Mouse (Mus musculus) forebrain, embryonic 11.5 days (tissue): Measurements from ENCODE around the gene Gm15155. TPM values are rescaled to one million over a fixed set of nuclear protein-coding genes. Genes with fewer than 3 reads are reported as not detected.
A peak's percentile ranks its signal among the peaks of the same experiment; 100 is the strongest.

ENCODE experiments used
- ATAC-seq: fragments of 200-750 bp; cut with Nextera tagmentation; replicated peaks from 2 replicates; pipeline ENCODE4 v1.8.0; 2017; ENCODE audit warnings: moderate TSS enrichment; ENCODE audit not compliant: low FRiP score
- DNase-seq: peaks from one replicate; pipeline ENCODE4 v3.0.0-alpha.2; 2017; ENCODE audit warnings: low spot score
- H3K27ac ChIP-seq: fragments of 300-500 bp; sonication (generic); 2 replicates; pipeline ENCODE4 v1.5.1; 2014; ENCODE audit warnings: low read depth, low read length
- H3K27me3 ChIP-seq: fragments of 300-500 bp; sonication (generic); 2 replicates; pipeline ENCODE4 v1.6.1; 2014; ENCODE audit warnings: mild to moderate bottlenecking, low read length, mixed read lengths; ENCODE audit not compliant: control insufficient read depth, insufficient read depth
- H3K36me3 ChIP-seq: fragments of 300-500 bp; sonication (generic); 2 replicates; pipeline ENCODE4 v1.6.1; 2014; ENCODE audit warnings: mild to moderate bottlenecking, low read length, moderate library complexity, mixed read lengths; ENCODE audit not compliant: control insufficient read depth, insufficient read depth
- H3K4me1 ChIP-seq: fragments of 300-500 bp; sonication (generic); replicated peaks from 2 replicates; pipeline ENCODE4 v1.6.1; 2014; ENCODE audit warnings: low read length, mixed read lengths; ENCODE audit not compliant: control insufficient read depth, insufficient read depth
- H3K4me2 ChIP-seq: fragments of 300-500 bp; sonication (generic); 2 replicates; pipeline ENCODE4 v1.6.1; 2014; ENCODE audit warnings: low read depth, mild to moderate bottlenecking, low read length, moderate library complexity, mixed read lengths; ENCODE audit not compliant: severe bottlenecking
- H3K4me3 ChIP-seq: fragments of 300-500 bp; sonication (generic); 2 replicates; pipeline ENCODE4 v1.5.1; 2014; ENCODE audit warnings: low read depth, low read length
- H3K9ac ChIP-seq: fragments of 300-500 bp; sonication (generic); 2 replicates; pipeline ENCODE4 v1.6.1; 2014; ENCODE audit warnings: low read length
- H3K9me3 ChIP-seq: fragments of 300-500 bp; sonication (generic); 2 replicates; pipeline ENCODE4 v1.6.1; 2016; ENCODE audit warnings: low read length, mixed read lengths; ENCODE audit not compliant: control insufficient read depth
- WGBS: fragments of 180-500 bp; shearing (Covaris S2); extraction: QIAGEN DNeasy Blood & Tissue Kit; methylation state at CpG from one replicate; pipeline ENCODE4 v1.1.7; 2014; 5-methylcytosine and 5-hydroxymethylcytosine counted together
- polyA plus RNA-seq: library from polyadenylated mRNA; unstranded; fragments of >200 nt; fragmentation: Nextera tagmentation; extraction: Ambion mirVana; gene quantifications from 2 replicates; pipeline ENCODE4 v1.2.1, GENCODE M21; 2014

Gm15155 gene
- polyA plus RNA-seq, 1 experiment from 2014 or later = not detected

DNA sequence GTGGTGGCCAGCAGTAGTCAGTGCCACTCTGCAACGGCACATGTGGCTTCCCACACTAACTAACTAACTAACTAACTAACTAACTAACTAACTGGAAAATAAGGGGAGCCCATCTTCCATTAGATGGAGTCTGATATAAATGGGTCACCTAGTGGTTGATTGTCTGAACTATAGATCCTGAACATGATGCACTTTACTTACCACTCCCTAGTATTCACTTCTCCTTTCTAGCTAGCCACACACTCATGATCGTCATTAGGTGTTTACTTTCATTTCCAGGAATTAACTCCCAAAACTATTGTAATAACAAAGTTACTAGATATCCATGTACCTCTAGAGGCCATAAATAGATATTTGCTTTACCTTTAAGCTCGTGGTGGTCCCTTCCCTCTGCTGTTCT is 99.6 kb downstream of the Gm15155 start:
- DNase-seq = no peak
- Histone ChIP-seq H3K4me1 (no peaks in the 10 kb centered on the region), H3K36me3 (no peaks in the 10 kb centered on the region), H3K4me3 (no peak overlapping the region), H3K27ac (no peak overlapping the region), H3K27me3 (no peaks in the 10 kb centered on the region), H3K9ac (no peak overlapping the region), H3K9me3 (no peaks in the 10 kb centered on the region), H3K4me2 (no peak overlapping the region)
- no peak for ATAC-seq
- WGBS = 84% methylated on average over 3 of the region's 3 CpGs

- no peaks in the 10 kb centered on the region for H3K4me1 ChIP-seq
- DNase-seq = no peak
These were observed 103.8 kb downstream of the Gm15155 start for GRCm38 (mm10) chrX:155728387-155728786.

GRCm38 (mm10) chrX:155888118-155888517 is 263.6 kb downstream of the Gm15155 start:
- H3K27ac ChIP-seq = no peak overlapping the region
- no peak overlapping the region for H3K4me3 ChIP-seq
- H3K27me3 ChIP-seq = no peaks in the 10 kb centered on the region
- ATAC-seq (no peak; the same call in 1 of the 2 replicates), DNase-seq (no peak)
- H3K4me2 ChIP-seq = no peak overlapping the region
- no peaks in the 10 kb centered on the region for H3K9me3 ChIP-seq
- H3K4me1 ChIP-seq = no peaks in the 10 kb centered on the region
- no peak overlapping the region for H3K9ac ChIP-seq
- 34% methylated on average over 1 of the region's 1 CpGs for WGBS
- H3K36me3 ChIP-seq = no peaks in the 10 kb centered on the region

More at GRCm38 (mm10) chrX:155728387-155728786, 103.8 kb downstream of the Gm15155 start:
- ATAC-seq = no peak
- Histone ChIP-seq H3K4me2 (no peak overlapping the region), H3K9me3 (no peaks in the 10 kb centered on the region), H3K9ac (no peak overlapping the region), H3K27me3 (no peaks in the 10 kb centered on the region), H3K27ac (no peak overlapping the region), H3K4me3 (no peak overlapping the region), H3K36me3 (no peaks in the 10 kb centered on the region)
- 86% methylated on average over 1 of the region's 1 CpGs for whole genome bisulfite sequencing

- WGBS = 79% methylated on average over 1 of the region's 1 CpGs
- Histone ChIP-seq H3K4me2 (no peak overlapping the region), H3K27ac (no peak overlapping the region), H3K9ac (no peak overlapping the region), H3K9me3 (no peaks in the 10 kb centered on the region), H3K4me3 (no peak overlapping the region), H3K27me3 (no peaks in the 10 kb centered on the region), H3K4me1 (no peaks in the 10 kb centered on the region), H3K36me3 (no peaks in the 10 kb centered on the region)
- ATAC-seq (no peak), DNase-seq (no peak)
These were observed 275.5 kb downstream of the Gm15155 start for GRCm38 (mm10) chrX:155900040-155900439.

GRCm38 (mm10) chrX:155901742-155902141 is 277.2 kb downstream of the Gm15155 start:
- Histone ChIP-seq H3K4me1 (no peaks in the 10 kb centered on the region), H3K4me2 (no peak overlapping the region), H3K27ac (no peak overlapping the region), H3K4me3 (no peak overlapping the region), H3K27me3 (no peaks in the 10 kb centered on the region), H3K9ac (no peak overlapping the region), H3K36me3 (no peaks in the 10 kb centered on the region), H3K9me3 (no peaks in the 10 kb centered on the region)
- DNase-seq (no peak), ATAC-seq (no peak)

GRCm38 (mm10) chrX:155903108-155903507 is 278.6 kb downstream of the Gm15155 start:
- Histone ChIP-seq H3K4me3 (no peak overlapping the region), H3K27me3 (no peaks in the 10 kb centered on the region), H3K27ac (no peak overlapping the region), H3K36me3 (no peaks in the 10 kb centered on the region), H3K9ac (no peak overlapping the region), H3K4me2 (no peak overlapping the region), H3K9me3 (no peaks in the 10 kb centered on the region), H3K4me1 (no peaks in the 10 kb centered on the region)
- 23% methylated on average over 1 of the region's 1 CpGs for WGBS
- peak; percentile 64; the same call in 1 of the 2 replicates for ATAC-seq
- no peak for DNase-seq

- no peaks in the 10 kb centered on the region for H3K36me3 ChIP-seq
- H3K4me1 ChIP-seq = no peaks in the 10 kb centered on the region
- no peak overlapping the region for H3K27ac ChIP-seq
- no peaks in the 10 kb centered on the region for H3K27me3 ChIP-seq
- no peak overlapping the region for H3K4me2 ChIP-seq
- no peak overlapping the region for H3K4me3 ChIP-seq
- no peaks in the 10 kb centered on the region for H3K9me3 ChIP-seq
- DNase-seq (no peak), ATAC-seq (no peak)
- no peak overlapping the region for H3K9ac ChIP-seq
- WGBS = 85% methylated on average over 1 of the region's 1 CpGs
These were observed 385.2 kb downstream of the Gm15155 start for GRCm38 (mm10) chrX:156009756-156010155.

GRCm38 (mm10) chrX:156155776-156156175 is 531.2 kb downstream of the Gm15155 start:
- H3K27me3 ChIP-seq = no peaks in the 10 kb centered on the region
- ATAC-seq = no peak
- WGBS = 76% methylated on average over 2 of the region's 2 CpGs

GRCm38 (mm10) chrX:156171587-156171986 is 547.0 kb downstream of the Gm15155 start:
- H3K9me3 ChIP-seq = no peaks in the 10 kb centered on the region
- H3K4me3 ChIP-seq = no peak overlapping the region
- no peak overlapping the region for H3K27ac ChIP-seq
- H3K4me2 ChIP-seq = no peak overlapping the region
- no peaks in the 10 kb centered on the region for H3K27me3 ChIP-seq
- no peaks in the 10 kb centered on the region for H3K36me3 ChIP-seq
- no peak overlapping the region for H3K9ac ChIP-seq
- DNase-seq = no peak
- no peaks in the 10 kb centered on the region for H3K4me1 ChIP-seq
- ATAC-seq = no peak

More at GRCm38 (mm10) chrX:156155776-156156175, 531.2 kb downstream of the Gm15155 start:
- H3K9me3 ChIP-seq = no peaks in the 10 kb centered on the region
- H3K4me2 ChIP-seq = no peak overlapping the region
- H3K4me1 ChIP-seq = no peaks in the 10 kb centered on the region
- no peak overlapping the region for H3K4me3 ChIP-seq
- no peaks in the 10 kb centered on the region for H3K36me3 ChIP-seq
- no peak for DNase-seq
- H3K9ac ChIP-seq = no peak overlapping the region
- no peak overlapping the region for H3K27ac ChIP-seq
